Mouse (Mus musculus) brain, embryonic 14.5 days (tissue): Measurements from ENCODE around the gene Mapkapk2. TPM values are rescaled to one million over a fixed set of nuclear protein-coding genes. Genes with fewer than 3 reads are reported as not detected.

Experiments used
- DNase-seq: peaks from one replicate; pipeline ENCODE4 v3.0.0-alpha.2; 2011; ENCODE audit warnings: low read depth
- CTCF ChIP-seq: fragments of 200-500 bp; IDR thresholded peaks from 2 replicates; pipeline ENCODE4 v1.5.1; 2012; ENCODE audit warnings: inconsistent platforms, mild to moderate bottlenecking, moderate library complexity, borderline replicate concordance; ENCODE audit not compliant: insufficient read depth, insufficient read length; ENCODE audit errors: extremely low read depth
- POLR2A ChIP-seq: fragments of 200-500 bp; IDR thresholded peaks from 2 replicates; pipeline ENCODE4 v1.6.1; 2012; ENCODE audit warnings: mild to moderate bottlenecking, inconsistent platforms, borderline replicate concordance; ENCODE audit not compliant: poor library complexity, insufficient read depth, insufficient read length, severe bottlenecking; ENCODE audit errors: extremely low read depth
- polyA plus RNA-seq: library from polyadenylated mRNA; depleted of rRNA; stranded (reverse); fragments of >200 nt; gene quantifications from 2 replicates; pipeline ENCODE4 v1.2.3, GENCODE M21; 2012; rRNA removed

The Mapkapk2 gene
- polyA plus RNA-seq, 1 experiment: 50.5 TPM

- TF ChIP-seq POLR2A (no peak), CTCF (no peak)
- DNase-seq: no peak
Observed at GRCm38 (mm10) chr1:131020425-131021310, 77.0 kb downstream of the Mapkapk2 start.

DNA sequence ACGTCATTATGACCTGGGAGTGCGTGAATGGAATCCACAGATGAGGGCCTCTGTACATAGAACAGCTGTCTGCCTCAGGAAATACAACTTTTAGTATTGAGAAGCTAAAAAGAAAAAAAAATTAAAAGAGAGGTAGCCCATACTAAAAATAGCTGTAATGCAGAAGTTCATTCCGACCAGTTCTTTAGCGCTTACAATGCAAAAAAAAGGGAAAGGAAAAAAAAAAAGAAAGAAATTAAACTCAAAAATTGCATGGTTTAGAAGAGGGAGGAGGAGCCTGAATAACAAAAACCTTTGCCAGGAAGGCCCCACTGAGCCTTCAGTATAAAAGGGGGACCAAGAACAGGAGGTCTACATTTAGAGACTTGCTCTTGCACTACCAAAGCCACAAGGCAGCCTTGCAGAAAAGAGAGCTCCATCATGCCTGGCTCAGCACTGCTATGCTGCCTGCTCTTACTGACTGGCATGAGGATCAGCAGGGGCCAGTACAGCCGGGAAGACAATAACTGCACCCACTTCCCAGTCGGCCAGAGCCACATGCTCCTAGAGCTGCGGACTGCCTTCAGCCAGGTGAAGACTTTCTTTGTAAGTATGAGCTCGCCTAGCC is 78.0 kb downstream of the Mapkapk2 start, which contains the start of gene Il10:
Gene Il10, plus strand, starts transcription at position 354 of the 607 bp plus-strand sequence.
- TF ChIP-seq CTCF: no peak
- no peak for TF ChIP-seq POLR2A
- no peak for DNase-seq

GRCm38 (mm10) chr1:131015879-131016278 is 81.7 kb downstream of the Mapkapk2 start:
- no peak for TF ChIP-seq CTCF
- TF ChIP-seq POLR2A: no peak
- DNase-seq: no peak

- no peak for TF ChIP-seq POLR2A
- no peak for DNase-seq
Observed at GRCm38 (mm10) chr1:131015281-131015680, 82.3 kb downstream of the Mapkapk2 start.

DNA sequence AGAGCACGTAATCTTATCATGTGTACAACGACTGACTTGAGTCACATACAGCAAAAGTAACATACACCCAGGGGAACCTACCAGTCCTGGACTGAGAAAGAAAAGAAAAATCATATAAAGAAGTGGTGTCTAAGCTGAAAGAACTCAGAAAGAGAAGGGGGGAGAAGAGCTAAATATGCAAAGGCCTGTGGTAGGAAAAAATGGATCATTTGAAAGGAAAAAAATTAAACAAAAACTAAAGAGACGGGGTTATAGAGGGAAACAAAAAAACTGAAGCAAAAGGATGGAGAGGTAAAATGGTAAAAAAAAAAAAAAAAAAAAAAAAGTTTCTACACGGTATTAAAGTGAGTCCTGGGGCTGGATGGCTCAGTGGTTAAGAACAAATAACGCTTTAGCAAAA is 83.7 kb downstream of the Mapkapk2 start:
- DNase-seq: no peak
- TF ChIP-seq POLR2A: no peak
- no peak for TF ChIP-seq CTCF

DNA sequence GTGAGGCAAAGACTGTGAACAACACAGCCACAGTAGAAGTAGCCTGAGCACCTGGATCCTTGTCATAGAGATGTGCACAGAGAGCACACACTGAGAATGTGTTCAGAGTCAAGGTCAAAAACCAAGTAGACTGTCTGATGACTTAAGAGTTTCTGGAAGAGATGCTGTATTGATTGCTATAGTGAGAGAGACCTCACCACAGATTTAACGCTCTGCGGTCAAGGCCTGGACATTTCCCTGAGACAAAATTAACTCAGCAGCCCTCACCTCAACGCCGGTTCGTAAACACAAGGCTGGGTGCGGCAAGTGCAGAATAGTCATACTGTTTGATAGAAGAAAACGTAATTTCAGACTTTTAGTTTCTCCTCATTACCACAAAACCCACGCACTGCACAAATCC is 85.1 kb downstream of the Mapkapk2 start:
- TF ChIP-seq CTCF (no peak), POLR2A (no peak)
- no peak for DNase-seq

- DNase-seq: no peak
- TF ChIP-seq CTCF (no peak), POLR2A (no peak)
Observed at GRCm38 (mm10) chr1:131010201-131011153, 87.1 kb downstream of the Mapkapk2 start.

DNA sequence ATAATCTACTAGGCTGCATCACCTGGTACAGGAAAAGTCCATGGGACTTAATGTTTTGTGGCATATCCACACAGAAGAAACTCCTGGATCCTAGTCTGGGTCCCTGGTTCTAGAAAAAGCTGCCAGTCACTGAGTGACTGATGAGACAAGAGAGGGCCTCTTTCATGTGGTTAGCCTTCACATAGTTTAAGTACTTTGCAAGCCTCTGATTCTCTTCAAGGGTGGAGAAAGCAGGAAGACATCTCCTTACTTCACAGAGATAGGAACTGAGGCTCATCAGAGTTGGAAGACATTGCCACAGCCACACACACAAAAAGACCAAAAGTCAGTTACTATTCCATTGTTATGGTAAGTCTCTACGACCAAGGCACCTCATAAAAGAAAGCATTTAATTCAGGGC is 91.6 kb downstream of the Mapkapk2 start:
- DNase-seq: no peak
- TF ChIP-seq POLR2A (no peak), CTCF (no peak)

Other genes with a start within 250 kb of the Mapkapk2 start
- gene Fcmr, start 232.2 kb downstream of the Mapkapk2 start, polyA plus RNA-seq: 0.19 and 0.28 TPM in 2 replicates
- gene Il24, start 210.4 kb downstream of the Mapkapk2 start, polyA plus RNA-seq: not detected in 2 replicates
- not detected in 2 replicates for gene Il20, start 186.4 kb downstream of the Mapkapk2 start, polyA plus RNA-seq
- not detected in 2 replicates for gene Il19, start 157.7 kb downstream of the Mapkapk2 start, polyA plus RNA-seq
- gene Il10, start 78.0 kb downstream of the Mapkapk2 start, polyA plus RNA-seq: not detected in 2 replicates
- 12.7 and 13.6 TPM in 2 replicates for gene Dyrk3, start 40.5 kb upstream of the Mapkapk2 start, polyA plus RNA-seq
- 53.0 and 69.8 TPM in 2 replicates for gene Eif2d, start 55.4 kb upstream of the Mapkapk2 start, polyA plus RNA-seq
- gene Rassf5, start 147.4 kb upstream of the Mapkapk2 start, polyA plus RNA-seq: 1.9 and 3.3 TPM in 2 replicates
- gene Ikbke, start 181.8 kb upstream of the Mapkapk2 start, polyA plus RNA-seq: 1.2 and 1.8 TPM in 2 replicates